Mouse (Mus musculus) neural tube, postnatal 0 days (tissue): ENCODE results near the gene Msgn1. TPM values are rescaled to one million over a fixed set of nuclear protein-coding genes. Genes with fewer than 3 reads are reported as not detected.

Source experiments
- polyA plus RNA-seq: library from polyadenylated mRNA; unstranded; fragments of >200 nt; fragmentation: Nextera tagmentation; extraction: Ambion mirVana; gene quantifications from 2 replicates; pipeline ENCODE4 v1.2.1, GENCODE M21; 2015

Gene Msgn1
- not detected in 2 replicates for polyA plus RNA-seq

GRCm38 (mm10) chr12:11208872-11209271, at the start of gene Msgn1:
Gene Msgn1 (minus strand): TSS chr12:11208972.

Other genes starting within 250 kb of the Msgn1 start
- 2.0 TPM in 2 replicates for gene Kcns3, start 57.9 kb downstream of the Msgn1 start, polyA plus RNA-seq
- 0.45 and 1.7 TPM in 2 replicates for gene Gen1, start 56.8 kb upstream of the Msgn1 start, polyA plus RNA-seq
- 110 and 121 TPM in 2 replicates for gene Smc6, start 56.9 kb upstream of the Msgn1 start, polyA plus RNA-seq
- 287 and 311 TPM in 2 replicates for gene Vsnl1, start 227.6 kb upstream of the Msgn1 start, polyA plus RNA-seq
- gene Rad51ap2, start 247.1 kb upstream of the Msgn1 start, polyA plus RNA-seq = 0.64 and 0.81 TPM in 2 replicates